Mouse (Mus musculus): ENCODE measurements at regions not wholly inside any gene's neighbourhood (a gene's known extent, or its start where the extent isn't known, plus 50 kb on each side); places are given as distances from the start of the nearest gene placed in this dataset.
"Not testable (repeated sequence)": the region's sequence is repeated elsewhere in the genome, so short reads cannot be mapped to it uniquely, and the experiment has no call there.

GRCm38 (mm10) chr14:53757095-53757494 is 496.8 kb downstream of the Dad1 start:
- H3K36me3 ChIP-seq; H3K9ac ChIP-seq; H3K4me2 ChIP-seq (replicated peaks); H3K9me3 ChIP-seq; H3K27ac ChIP-seq; H3K27me3 ChIP-seq (replicated peaks); ATAC-seq; H3K4me1 ChIP-seq (replicated peaks); H3K4me3 ChIP-seq (replicated peaks): not testable (repeated sequence)
- WGBS, result no CpG with 5 or more reads among the region's 1 CpGs

- Histone ChIP-seq H3K27ac (no peak overlapping the region), H3K9ac (no peak overlapping the region), H3K4me2 (replicated peaks) (no peak overlapping the region), H3K4me1 (replicated peaks) (no peaks in the 10 kb centered on the region), H3K36me3 (no peaks in the 10 kb centered on the region), H3K27me3 (replicated peaks) (no peaks in the 10 kb centered on the region), H3K9me3 (no peaks in the 10 kb centered on the region), H3K4me3 (replicated peaks) (no peak overlapping the region)
- 58% methylated on average over 4 of the region's 4 CpGs for WGBS
- no peak for ATAC-seq
Measured at GRCm38 (mm10) chr14:53750703-53751441, 503.0 kb downstream of the Dad1 start.

GRCm38 (mm10) chr14:53743552-53743951 is 510.4 kb downstream of the Dad1 start:
- not testable (repeated sequence) for H3K4me3 ChIP-seq (replicated peaks); H3K4me1 ChIP-seq (replicated peaks); ATAC-seq; H3K27me3 ChIP-seq (replicated peaks); H3K36me3 ChIP-seq; H3K9ac ChIP-seq; H3K27ac ChIP-seq; H3K4me2 ChIP-seq (replicated peaks); H3K9me3 ChIP-seq
- WGBS, result 82% methylated on average over 3 of the region's 3 CpGs

- not testable (repeated sequence) for H3K9ac ChIP-seq; H3K4me2 ChIP-seq (replicated peaks); H3K27ac ChIP-seq; H3K36me3 ChIP-seq; H3K9me3 ChIP-seq; H3K4me3 ChIP-seq (replicated peaks); ATAC-seq; H3K27me3 ChIP-seq (replicated peaks); H3K4me1 ChIP-seq (replicated peaks)
- 56% methylated on average over 2 of the region's 2 CpGs for WGBS
Measured at GRCm38 (mm10) chr14:53742864-53743263, 511.0 kb downstream of the Dad1 start.

GRCm38 (mm10) chr14:53741246-53741645 is 512.7 kb downstream of the Dad1 start:
- not testable (repeated sequence) for H3K36me3 ChIP-seq; H3K27ac ChIP-seq; H3K27me3 ChIP-seq (replicated peaks); H3K9me3 ChIP-seq; H3K9ac ChIP-seq; H3K4me2 ChIP-seq (replicated peaks); ATAC-seq; H3K4me1 ChIP-seq (replicated peaks); H3K4me3 ChIP-seq (replicated peaks)
- 38% methylated on average over 4 of the region's 4 CpGs for WGBS

GRCm38 (mm10) chr14:53737962-53738361 is 515.9 kb downstream of the Dad1 start:
- not testable (repeated sequence) for H3K27ac ChIP-seq; H3K4me2 ChIP-seq (replicated peaks); H3K9ac ChIP-seq; ATAC-seq; H3K27me3 ChIP-seq (replicated peaks); H3K36me3 ChIP-seq; H3K4me3 ChIP-seq (replicated peaks); H3K9me3 ChIP-seq; H3K4me1 ChIP-seq (replicated peaks)
- WGBS, result 26% methylated on average over 4 of the region's 4 CpGs

- not testable (repeated sequence) for H3K9me3 ChIP-seq; ATAC-seq; H3K36me3 ChIP-seq; H3K27ac ChIP-seq; H3K4me3 ChIP-seq (replicated peaks); H3K4me1 ChIP-seq (replicated peaks); H3K9ac ChIP-seq; H3K27me3 ChIP-seq (replicated peaks); H3K4me2 ChIP-seq (replicated peaks)
- 59% methylated on average over 4 of the region's 4 CpGs for WGBS
Measured at GRCm38 (mm10) chr14:53736274-53736673, 517.6 kb downstream of the Dad1 start.

- not testable (repeated sequence) for H3K36me3 ChIP-seq; H3K4me1 ChIP-seq (replicated peaks); ATAC-seq; H3K4me3 ChIP-seq (replicated peaks); H3K9ac ChIP-seq; H3K27ac ChIP-seq; H3K9me3 ChIP-seq; H3K4me2 ChIP-seq (replicated peaks); H3K27me3 ChIP-seq (replicated peaks)
- no CpG with 5 or more reads among the region's 4 CpGs for WGBS
Measured at GRCm38 (mm10) chr14:53731600-53731999, 522.3 kb downstream of the Dad1 start.

GRCm38 (mm10) chr14:53729877-53730276 is 524.0 kb downstream of the Dad1 start:
- WGBS, result 45% methylated on average over 2 of the region's 7 CpGs
- not testable (repeated sequence) for H3K4me2 ChIP-seq (replicated peaks); H3K4me3 ChIP-seq (replicated peaks); H3K9me3 ChIP-seq; H3K27ac ChIP-seq; H3K27me3 ChIP-seq (replicated peaks); H3K9ac ChIP-seq; ATAC-seq; H3K4me1 ChIP-seq (replicated peaks); H3K36me3 ChIP-seq

- H3K4me2 ChIP-seq (replicated peaks); H3K27ac ChIP-seq; H3K9me3 ChIP-seq; ATAC-seq; H3K27me3 ChIP-seq (replicated peaks); H3K4me1 ChIP-seq (replicated peaks); H3K4me3 ChIP-seq (replicated peaks); H3K9ac ChIP-seq; H3K36me3 ChIP-seq: not testable (repeated sequence)
- 100% methylated on average over 1 of the region's 1 CpGs for WGBS
Measured at GRCm38 (mm10) chr14:53729149-53729548, 524.8 kb downstream of the Dad1 start.

GRCm38 (mm10) chr14:53726914-53727313 is 527.0 kb downstream of the Dad1 start:
- not testable (repeated sequence) for H3K9me3 ChIP-seq; H3K4me3 ChIP-seq (replicated peaks); H3K4me1 ChIP-seq (replicated peaks); H3K4me2 ChIP-seq (replicated peaks); ATAC-seq; H3K9ac ChIP-seq; H3K27ac ChIP-seq; H3K36me3 ChIP-seq; H3K27me3 ChIP-seq (replicated peaks)
- WGBS, result 49% methylated on average over 2 of the region's 4 CpGs

- not testable (repeated sequence) for ATAC-seq; H3K9ac ChIP-seq; H3K4me1 ChIP-seq (replicated peaks); H3K4me3 ChIP-seq (replicated peaks); H3K4me2 ChIP-seq (replicated peaks); H3K27me3 ChIP-seq (replicated peaks); H3K27ac ChIP-seq; H3K9me3 ChIP-seq; H3K36me3 ChIP-seq
Measured at GRCm38 (mm10) chr14:53723611-53724010, 530.3 kb downstream of the Dad1 start.

- 73% methylated on average over 2 of the region's 2 CpGs for WGBS
- not testable (repeated sequence) for H3K36me3 ChIP-seq; H3K9ac ChIP-seq; H3K4me3 ChIP-seq (replicated peaks); H3K27ac ChIP-seq; H3K27me3 ChIP-seq (replicated peaks); H3K9me3 ChIP-seq; H3K4me1 ChIP-seq (replicated peaks); ATAC-seq; H3K4me2 ChIP-seq (replicated peaks)
Measured at GRCm38 (mm10) chr14:53721901-53722300, 532.0 kb downstream of the Dad1 start.

Data from intestine, embryonic 15.5 days (tissue).